Mouse (Mus musculus) G1E (cell line): ENCODE results near the gene Prickle1.

Source experiments
- CTCF ChIP-seq: IDR thresholded peaks from 2 replicates; pipeline ENCODE4 v1.5.1; 2012; ENCODE audit warnings: low read depth, low read length, inconsistent platforms, mixed read lengths
- GATA1 ChIP-seq: IDR thresholded peaks from 2 replicates; pipeline ENCODE4 v1.6.1; 2012; ENCODE audit warnings: borderline replicate concordance, low read length, inconsistent platforms, mixed read lengths
- POLR2AphosphoS5 ChIP-seq: IDR thresholded peaks from 2 replicates; pipeline ENCODE4 v1.6.1; 2012; ENCODE audit warnings: low read depth, low read length, inconsistent platforms; ENCODE audit not compliant: insufficient replicate concordance

DNA sequence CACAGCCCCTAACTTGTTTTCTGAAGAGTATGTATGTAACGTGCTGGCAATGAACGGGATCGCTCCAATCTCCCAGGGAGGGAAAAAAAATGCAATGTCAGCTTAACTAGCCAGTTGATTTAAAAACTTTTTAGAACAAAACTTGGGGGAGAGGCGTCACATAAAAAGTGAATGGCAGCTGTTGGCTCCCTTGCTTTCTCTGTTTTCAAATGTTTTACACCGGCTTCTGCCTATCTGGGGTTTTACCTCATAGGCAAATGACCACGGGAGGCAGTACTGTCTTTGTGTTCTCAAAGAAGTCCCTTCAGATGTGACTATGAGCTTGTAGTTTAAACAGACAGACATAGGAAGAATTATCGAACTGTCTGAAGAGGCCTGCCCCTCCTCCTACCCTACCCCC is 4.3 kb downstream of the Prickle1 start:
- no peak for TF ChIP-seq CTCF
- TF ChIP-seq POLR2AphosphoS5, result no peak
- TF ChIP-seq GATA1, result no peak
